Mouse (Mus musculus): Measurements from ENCODE around the gene Olfr139. TPM values are rescaled to one million over a fixed set of nuclear protein-coding genes. Genes with fewer than 3 reads are reported as not detected.

Gene Olfr139
- total RNA-seq, 1 experiment, result not detected

DNA sequence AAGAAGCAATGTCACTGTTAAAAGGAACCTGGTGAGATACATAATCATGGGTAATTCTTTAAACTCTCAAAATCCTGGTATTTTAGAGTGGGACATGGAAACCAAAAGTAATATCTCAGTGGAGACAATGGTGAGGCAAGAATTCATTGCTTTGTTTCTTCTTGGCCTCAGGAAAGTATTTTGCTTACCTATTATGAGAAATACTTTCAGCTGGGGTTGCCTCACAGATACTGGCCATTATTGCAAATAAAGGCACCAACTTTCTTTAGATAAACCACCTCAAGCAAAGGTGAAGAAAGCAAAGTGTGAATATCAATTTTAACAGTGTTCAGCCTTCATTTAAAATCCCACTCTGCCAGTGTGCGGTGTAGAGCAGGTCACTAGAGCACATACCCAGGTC, 13.3 kb upstream of the Olfr139 start, which contains the start of gene Zfp616:
Zfp616 (plus strand) TSS at position 301 of the 400 bp plus-strand sequence.
- Histone ChIP-seq H3K27ac (ENCODE audit: insufficient read depth, low read depth, low read length, poor library complexity, severe bottlenecking) (no peak within 1 kb of the TSS), H3K36me3 (ENCODE audit: control insufficient read depth, insufficient read depth, low read length, poor library complexity, severe bottlenecking) (no peaks in the 10 kb centered on the region), H3K4me3 (ENCODE audit: insufficient read depth in 1 of 2, low read depth in 1 of 2, low read length in 2 of 2, poor library complexity in 1 of 2, severe bottlenecking in 1 of 2) (no peak within 1 kb of the TSS), H3K9ac (ENCODE audit: insufficient read depth, low read depth, low read length, poor library complexity, severe bottlenecking) (no peak within 1 kb of the TSS), H3K4me1 (ENCODE audit: control insufficient read depth in 2 of 2, insufficient read depth in 2 of 2, low read length in 2 of 2, poor library complexity in 1 of 2) (no peaks in the 10 kb centered on the region), H3K9me3 (ENCODE audit: control insufficient read depth, insufficient read depth, low read depth, low read length) (no peaks in the 10 kb centered on the region)
- no peak for DNase-seq (ENCODE audit: low read depth, low spot score)
- TF ChIP-seq CHD2 (IDR thresholded peaks at IDR 0.05; ENCODE audit: low read depth, low read length) (no peak), ZNF384 (IDR thresholded peaks at IDR 0.05; ENCODE audit: low read depth, low read length) (no peak), HCFC1 (IDR thresholded peaks at IDR 0.05; ENCODE audit: borderline replicate concordance, insufficient read depth, low read length) (no peak), MAFK (IDR thresholded peaks at IDR 0.05; ENCODE audit: insufficient read depth, low read depth, low read length) (no peak), ZC3H11A (IDR thresholded peaks at IDR 0.05; ENCODE audit: borderline replicate concordance, low read depth, low read length) (no peak)
- in situ Hi-C loops (cut with MboI; ENCODE audit: low sequenced_read_pairs in 2 of 2, unreplicated experiment in 2 of 2), result no loop called here

DNA sequence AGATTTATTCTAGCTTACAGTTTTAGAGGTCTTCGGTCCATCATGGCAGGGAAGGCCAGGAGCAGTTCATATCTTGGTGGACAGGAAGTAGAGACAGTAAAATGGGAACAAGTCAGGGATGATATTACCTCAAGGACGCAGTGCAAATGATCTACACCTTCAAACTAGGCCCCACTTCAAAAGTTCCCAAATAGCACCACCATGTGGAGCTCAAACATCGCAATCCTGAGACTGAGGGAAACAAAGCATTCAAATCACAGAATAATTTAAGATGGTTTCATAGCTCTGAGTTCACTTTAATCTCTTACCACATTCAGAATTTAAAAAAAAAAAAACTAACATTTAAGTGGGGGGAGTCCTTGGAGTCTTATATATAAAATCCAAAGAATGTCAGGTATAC, 5.0 kb downstream of the Olfr139 start:
- in situ Hi-C loops (cut with MboI; ENCODE audit: low sequenced_read_pairs in 2 of 2, unreplicated experiment in 2 of 2), result loop anchor here in 1 of 2 experiments (10.0 kb wide), 1 partner anchor 313 kb away; the partner anchor contains the start of gene Olfr412
- Histone ChIP-seq H3K9ac (ENCODE audit: insufficient read depth, low read depth, low read length, poor library complexity, severe bottlenecking) (no peak overlapping the region), H3K36me3 (ENCODE audit: control insufficient read depth, insufficient read depth, low read length, poor library complexity, severe bottlenecking) (no peaks in the 10 kb centered on the region), H3K27ac (ENCODE audit: insufficient read depth, low read depth, low read length, poor library complexity, severe bottlenecking) (no peak overlapping the region), H3K4me3 (ENCODE audit: insufficient read depth in 1 of 2, low read depth in 1 of 2, low read length in 2 of 2, poor library complexity in 1 of 2, severe bottlenecking in 1 of 2) (no peak overlapping the region), H3K9me3 (ENCODE audit: control insufficient read depth, insufficient read depth, low read depth, low read length) (no peaks in the 10 kb centered on the region), H3K4me1 (ENCODE audit: control insufficient read depth in 2 of 2, insufficient read depth in 2 of 2, low read length in 2 of 2, poor library complexity in 1 of 2) (no peaks in the 10 kb centered on the region)
- peak; percentile 6 for DNase-seq (ENCODE audit: low read depth, low spot score)
- no peak for TF ChIP-seq ZNF384 (IDR thresholded peaks at IDR 0.05; ENCODE audit: low read depth, low read length)
- no peak for TF ChIP-seq MAFK (IDR thresholded peaks at IDR 0.05; ENCODE audit: insufficient read depth, low read depth, low read length)
- no peak for TF ChIP-seq CHD2 (IDR thresholded peaks at IDR 0.05; ENCODE audit: low read depth, low read length)
- no peak for TF ChIP-seq ZC3H11A (IDR thresholded peaks at IDR 0.05; ENCODE audit: borderline replicate concordance, low read depth, low read length)
- no peak for TF ChIP-seq HCFC1 (IDR thresholded peaks at IDR 0.05; ENCODE audit: borderline replicate concordance, insufficient read depth, low read length)

Other genes starting within 250 kb of the Olfr139 start
- gene Olfr392, start 239.5 kb downstream of the Olfr139 start, total RNA-seq (2012; rRNA removed), result not detected in 2 replicates
- not detected in 2 replicates for gene Olfr393, start 205.1 kb downstream of the Olfr139 start, total RNA-seq (2012; rRNA removed)
- gene Olfr394, start 165.8 kb downstream of the Olfr139 start, total RNA-seq (2012; rRNA removed), result not detected in 2 replicates
- not detected in 2 replicates for gene Olfr395, start 147.3 kb downstream of the Olfr139 start, total RNA-seq (2012; rRNA removed)
- gene Olfr23, start 119.9 kb downstream of the Olfr139 start, total RNA-seq (2012; rRNA removed), result not detected in 2 replicates
- not detected in 2 replicates for gene Olfr397, start 95.7 kb downstream of the Olfr139 start, total RNA-seq (2012; rRNA removed)
- gene Olfr398, start 66.1 kb downstream of the Olfr139 start, total RNA-seq (2012; rRNA removed), result not detected in 2 replicates
- not detected in 2 replicates for gene Olfr399, start 64 bp upstream of the Olfr139 start, total RNA-seq (2012; rRNA removed)
- gene Zfp616, start 13.4 kb upstream of the Olfr139 start, total RNA-seq (2012; rRNA removed), result not detected in 2 replicates
- gene Olfr401, start 57.2 kb upstream of the Olfr139 start, total RNA-seq (2012; rRNA removed), result not detected in 2 replicates
- not detected in 2 replicates for gene Olfr402, start 97.0 kb upstream of the Olfr139 start, total RNA-seq (2012; rRNA removed)
- gene Olfr403, start 129.7 kb upstream of the Olfr139 start, total RNA-seq (2012; rRNA removed), result not detected in 2 replicates
- not detected in 2 replicates for gene Olfr43, start 154.8 kb upstream of the Olfr139 start, total RNA-seq (2012; rRNA removed)
- not detected in 2 replicates for gene Olfr406, start 203.3 kb upstream of the Olfr139 start, total RNA-seq (2012; rRNA removed)
- not detected in 2 replicates for gene Olfr59, start 227.2 kb upstream of the Olfr139 start, total RNA-seq (2012; rRNA removed)